Mouse (Mus musculus) ES-Bruce4 (cell line): ENCODE results near the gene Rhof.

Experiments used
- CTCF ChIP-seq: IDR thresholded peaks from one replicate; pipeline ENCODE4 v1.8.1; 2011; ENCODE audit warnings: low read depth, low read length
- POLR2A ChIP-seq: IDR thresholded peaks from one replicate; pipeline ENCODE4 v1.8.1; 2011; ENCODE audit warnings: low read length; ENCODE audit not compliant: insufficient read depth

DNA sequence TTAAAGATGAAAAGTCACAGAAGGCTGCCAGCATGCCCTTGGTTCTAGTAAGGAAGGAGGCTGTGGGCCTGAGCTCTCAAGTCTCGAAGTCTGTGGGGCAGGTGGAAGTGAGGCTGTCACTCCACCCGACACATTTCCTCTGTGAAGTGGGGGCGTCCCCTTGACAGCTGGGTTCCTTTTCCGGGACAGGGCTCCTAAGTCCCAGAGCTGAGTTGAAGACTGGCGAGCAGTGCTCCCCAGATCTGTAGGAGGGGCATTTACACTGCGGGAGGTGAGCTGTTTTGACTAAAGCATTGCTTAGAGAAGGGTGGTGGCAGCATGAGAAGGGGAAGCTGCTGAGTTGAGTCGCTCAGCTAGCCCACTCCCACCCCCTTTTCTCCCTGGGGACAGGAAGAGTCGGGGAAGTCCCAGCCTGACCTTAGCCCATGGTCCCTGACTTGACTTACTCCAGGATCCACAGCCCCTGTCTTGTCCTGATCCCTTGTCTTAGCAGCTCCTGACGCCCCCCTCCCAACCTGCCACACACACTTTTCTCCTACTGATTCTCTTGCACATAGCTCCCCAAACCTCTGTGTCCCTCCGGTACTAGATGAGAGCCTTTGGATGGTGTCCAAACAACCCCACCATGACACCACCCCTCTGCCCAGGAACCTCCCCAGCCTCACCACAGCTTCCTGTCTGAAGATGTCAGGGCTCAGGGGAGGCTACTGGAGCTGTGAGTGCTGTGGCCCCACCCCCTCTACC is 3.9 kb downstream of the Rhof start:
- TF ChIP-seq CTCF (no peak), POLR2A (no peak)
